Mouse (Mus musculus) midbrain, embryonic 11.5 days (tissue): ENCODE data around the gene Bspry. TPM values are rescaled to one million over a fixed set of nuclear protein-coding genes. Genes with fewer than 3 reads are reported as not detected.
A peak's percentile ranks its signal among the peaks of the same experiment; 100 is the strongest.

Experiments used
- ATAC-seq: fragments of 200-750 bp; cut with Nextera tagmentation; 2 replicates; pipeline ENCODE4 v1.8.0; 2017; ENCODE audit warnings: moderate TSS enrichment, moderate library complexity; ENCODE audit not compliant: low FRiP score
- DNase-seq: peaks from one replicate; pipeline ENCODE4 v3.0.0; 2015; ENCODE audit warnings: low spot score; ENCODE audit errors: missing footprints
- H3K27ac ChIP-seq: fragments of 300-500 bp; sonication (generic); 2 replicates; pipeline ENCODE4 v1.5.1; 2014; ENCODE audit warnings: low read depth, low read length
- H3K27me3 ChIP-seq: fragments of 300-500 bp; sonication (generic); 2 replicates; pipeline ENCODE4 v1.6.1; 2014; ENCODE audit warnings: mild to moderate bottlenecking, low read length, moderate library complexity, mixed read lengths; ENCODE audit not compliant: control insufficient read depth, insufficient read depth
- H3K36me3 ChIP-seq: fragments of 300-500 bp; sonication (generic); 2 replicates; pipeline ENCODE4 v1.6.1; 2014; ENCODE audit warnings: mild to moderate bottlenecking, low read length, moderate library complexity, mixed read lengths; ENCODE audit not compliant: control insufficient read depth, insufficient read depth
- H3K4me1 ChIP-seq: fragments of 300-500 bp; sonication (generic); 2 replicates; pipeline ENCODE4 v1.6.1; 2014; ENCODE audit warnings: low read length; ENCODE audit not compliant: control insufficient read depth, insufficient read depth
- H3K4me2 ChIP-seq: fragments of 300-500 bp; sonication (generic); 2 replicates; pipeline ENCODE4 v1.6.1; 2014; ENCODE audit warnings: mild to moderate bottlenecking, moderate library complexity
- H3K4me3 ChIP-seq: fragments of 300-500 bp; sonication (generic); 2 replicates; pipeline ENCODE4 v1.5.1; 2014; ENCODE audit warnings: low read depth, low read length
- H3K9ac ChIP-seq: fragments of 300-500 bp; sonication (generic); 2 replicates; pipeline ENCODE4 v1.6.1; 2014; ENCODE audit warnings: low read length
- H3K9me3 ChIP-seq: fragments of 300-500 bp; sonication (generic); 2 replicates; pipeline ENCODE4 v1.6.1; 2016; ENCODE audit warnings: low read length; ENCODE audit not compliant: control insufficient read depth
- WGBS: fragments of 180-500 bp; shearing (Covaris S2); extraction: QIAGEN DNeasy Blood & Tissue Kit; methylation state at CpG from one replicate; pipeline ENCODE4 v1.1.7; 2014; 5-methylcytosine and 5-hydroxymethylcytosine counted together
- polyA plus RNA-seq: library from polyadenylated mRNA; unstranded; fragments of >200 nt; fragmentation: Nextera tagmentation; extraction: Ambion mirVana; gene quantifications from 2 replicates; pipeline ENCODE4 v1.2.1, GENCODE M21; 2014

Bspry gene
- polyA plus RNA-seq: 0.46 and 0.66 TPM in 2 replicates

DNA sequence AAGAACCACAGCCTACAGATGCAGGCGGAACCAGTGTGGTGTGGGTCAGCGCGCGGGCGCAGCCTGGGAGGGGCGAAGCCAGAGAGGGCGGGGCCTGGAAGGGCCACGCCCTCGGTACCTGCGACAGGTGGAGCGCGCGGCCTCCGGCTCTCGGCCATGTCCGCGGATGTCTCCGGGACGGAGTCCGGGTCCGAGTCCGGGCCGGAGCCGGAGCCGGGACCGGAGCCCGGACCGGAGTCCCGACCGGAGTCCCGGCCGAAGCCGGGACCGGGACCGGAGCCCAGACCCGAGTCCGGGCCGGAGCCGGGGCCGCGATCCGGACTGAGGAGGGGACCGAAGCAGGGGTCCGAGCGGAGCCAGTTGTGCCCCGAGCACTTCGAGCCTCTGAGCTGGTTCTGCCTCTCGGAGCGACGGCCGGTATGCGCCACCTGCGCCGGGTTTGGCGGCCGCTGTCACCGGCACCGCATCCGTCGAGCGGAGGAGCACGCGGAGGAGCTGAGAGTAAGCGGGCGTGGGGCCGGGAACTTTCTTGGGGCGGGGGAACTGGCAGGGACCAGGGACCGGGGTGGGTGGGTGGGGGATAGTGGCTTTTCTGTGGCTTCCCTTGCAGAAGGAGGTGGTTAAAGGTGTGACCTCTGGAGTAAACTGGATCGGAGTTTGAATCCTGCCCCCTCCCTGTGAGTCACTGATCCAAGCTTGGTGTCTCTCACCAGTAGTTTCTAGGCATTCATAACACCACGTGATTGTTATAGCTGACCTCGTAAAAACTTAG is at the start of gene Bspry:
Gene Bspry, plus strand, starts transcription at position 117 of the 772 bp plus-strand sequence.
- peaks cover 11% of the 10 kb centered on the region for H3K27me3 ChIP-seq
- H3K4me1 ChIP-seq: 0 out of 2 replicates have a peak, but pooled peaks cover 3% of the 10 kb centered on the region
- no peak within 1 kb of the TSS for H3K27ac ChIP-seq
- peak; percentile 89 for DNase-seq
- H3K9me3 ChIP-seq: no peaks in the 10 kb centered on the region
- H3K9ac ChIP-seq: no peak within 1 kb of the TSS
- WGBS: 3% methylated on average over 66 of the region's 71 CpGs
- H3K4me2 ChIP-seq: peak within 1 kb of the TSS; percentile 62
- H3K36me3 ChIP-seq: no peaks in the 10 kb centered on the region
- peak within 1 kb of the TSS; percentile 37 for H3K4me3 ChIP-seq
- peak; percentile 76 for ATAC-seq

DNA sequence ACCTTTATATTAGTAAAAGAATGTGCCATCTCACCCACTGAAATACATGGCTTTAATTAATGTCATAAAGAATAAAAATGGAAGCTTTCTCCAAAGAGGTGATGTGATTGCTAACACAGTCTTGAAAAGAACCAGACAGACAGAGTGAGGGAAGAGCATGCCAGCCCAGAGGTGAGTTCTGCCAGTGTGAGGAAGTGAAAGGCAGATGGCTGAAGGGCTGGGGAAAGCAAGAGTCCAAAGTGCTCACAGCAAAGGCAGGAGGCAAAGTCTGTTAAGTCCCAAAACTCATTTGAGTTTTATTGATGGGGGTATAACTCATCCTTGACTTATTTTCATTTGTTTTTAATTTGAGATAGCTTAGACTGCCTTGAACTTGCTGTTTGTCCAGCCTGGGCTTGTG is 49.2 kb upstream of the Bspry start:
- Histone ChIP-seq H3K4me3 (no peak overlapping the region), H3K9me3 (no peaks in the 10 kb centered on the region), H3K4me1 (no peaks in the 10 kb centered on the region), H3K27ac (no peak overlapping the region), H3K36me3 (no peaks in the 10 kb centered on the region), H3K27me3 (no peaks in the 10 kb centered on the region), H3K4me2 (no peak overlapping the region), H3K9ac (no peak overlapping the region)
- DNase-seq (no peak), ATAC-seq (no peak)

DNA sequence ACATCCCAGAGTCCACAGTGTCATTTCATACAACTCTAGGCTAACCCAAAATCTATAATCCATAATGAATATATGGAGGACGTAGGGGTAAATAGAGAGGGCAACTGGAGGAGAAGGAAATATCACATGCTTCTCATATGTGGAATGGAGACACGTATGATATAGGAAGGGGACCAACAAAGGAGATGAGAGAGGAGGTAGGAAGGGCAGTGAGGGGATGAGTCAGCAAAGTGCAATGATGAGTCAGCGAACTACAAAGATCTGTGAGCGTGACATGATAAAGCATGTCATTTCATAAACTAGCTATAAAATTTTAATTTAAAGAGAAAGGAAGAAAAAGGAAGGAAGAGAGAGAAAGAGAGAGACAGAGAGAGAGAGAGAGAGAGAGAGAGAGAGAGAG is 48.3 kb upstream of the Bspry start:
- 86% methylated on average over 4 of the region's 4 CpGs for WGBS
- Histone ChIP-seq H3K9me3 (no peaks in the 10 kb centered on the region), H3K4me3 (no peak overlapping the region), H3K36me3 (no peaks in the 10 kb centered on the region), H3K27ac (no peak overlapping the region), H3K4me2 (no peak overlapping the region), H3K9ac (no peak overlapping the region), H3K4me1 (no peaks in the 10 kb centered on the region), H3K27me3 (no peaks in the 10 kb centered on the region)
- no peak for ATAC-seq
- DNase-seq: no peak

DNA sequence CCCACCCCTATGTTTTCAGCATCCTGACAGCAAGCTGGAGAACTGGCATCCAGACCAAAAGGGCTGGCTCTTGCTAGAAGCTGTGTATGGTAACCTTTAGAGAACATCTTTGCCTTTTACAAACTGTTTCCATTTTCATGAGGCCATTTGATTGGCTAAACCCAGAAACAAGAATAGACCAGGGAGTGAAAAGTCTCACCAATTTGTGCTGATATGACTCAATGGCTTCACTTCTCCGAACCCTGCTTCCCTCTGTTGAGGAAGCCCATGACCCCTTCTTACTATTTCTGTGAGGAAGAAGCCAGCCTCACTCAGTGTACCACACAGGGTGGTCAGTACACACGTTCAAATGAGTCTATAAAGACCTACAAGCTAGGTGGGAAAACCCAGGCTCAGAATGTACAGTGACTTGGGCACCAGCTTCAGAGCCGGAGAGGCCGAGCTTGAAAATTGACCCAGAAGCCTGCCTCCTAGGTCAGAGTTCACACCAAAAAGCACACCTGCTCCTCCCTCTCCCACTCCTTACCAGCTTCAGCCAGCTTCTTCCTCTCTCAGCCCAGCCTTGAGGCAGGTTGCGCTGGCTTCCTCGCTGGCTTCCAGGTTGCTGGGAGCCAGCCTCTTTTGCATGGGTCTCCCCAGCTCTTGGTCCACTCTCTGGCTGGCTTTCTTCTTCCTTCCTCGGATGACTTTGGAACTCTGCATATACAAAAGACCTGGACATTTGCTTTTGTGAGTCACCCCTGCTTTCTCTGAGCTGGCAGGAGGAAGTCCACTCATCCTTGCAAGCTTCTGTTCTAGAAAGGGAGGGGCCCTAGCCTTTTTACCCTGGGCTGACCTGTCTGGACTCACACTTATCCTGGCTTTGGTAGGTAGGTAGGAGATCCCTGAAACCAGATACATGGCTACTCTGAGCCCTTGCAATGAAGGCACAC is 45.6 kb upstream of the Bspry start:
- no peaks in the 10 kb centered on the region for H3K9me3 ChIP-seq
- ATAC-seq (no peak), DNase-seq (no peak)
- no peak overlapping the region for H3K27ac ChIP-seq
- H3K9ac ChIP-seq: no peak overlapping the region
- H3K27me3 ChIP-seq: no peaks in the 10 kb centered on the region
- 78% methylated on average over 7 of the region's 7 CpGs for WGBS
- H3K36me3 ChIP-seq: no peaks in the 10 kb centered on the region
- no peak overlapping the region for H3K4me3 ChIP-seq
- no peaks in the 10 kb centered on the region for H3K4me1 ChIP-seq
- H3K4me2 ChIP-seq: no peak overlapping the region

DNA sequence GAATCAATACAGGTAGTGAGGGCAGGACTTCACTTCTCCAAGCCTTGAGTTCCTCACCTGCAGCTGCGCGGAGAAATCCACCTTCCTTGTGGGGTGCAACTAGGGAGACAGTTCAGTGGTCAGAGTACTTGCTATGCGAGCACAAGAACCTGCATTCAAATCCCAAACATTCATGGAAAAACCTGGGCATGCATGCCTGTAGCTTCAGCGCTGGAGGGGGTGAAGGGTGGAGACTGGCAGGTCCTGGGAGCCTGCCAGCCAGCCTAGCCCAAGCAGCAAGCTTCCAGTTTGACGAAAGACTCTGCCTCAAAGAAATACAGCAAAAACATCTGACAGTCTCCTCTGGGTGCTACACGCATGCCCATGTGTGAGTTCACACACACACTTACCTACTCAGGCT is 44.8 kb upstream of the Bspry start, which contains the start of gene Rnf183:
Gene Rnf183, minus strand, starts transcription at position 172 of the 400 bp plus-strand sequence.
- no peaks in the 10 kb centered on the region for H3K9me3 ChIP-seq
- no peak for DNase-seq

DNA sequence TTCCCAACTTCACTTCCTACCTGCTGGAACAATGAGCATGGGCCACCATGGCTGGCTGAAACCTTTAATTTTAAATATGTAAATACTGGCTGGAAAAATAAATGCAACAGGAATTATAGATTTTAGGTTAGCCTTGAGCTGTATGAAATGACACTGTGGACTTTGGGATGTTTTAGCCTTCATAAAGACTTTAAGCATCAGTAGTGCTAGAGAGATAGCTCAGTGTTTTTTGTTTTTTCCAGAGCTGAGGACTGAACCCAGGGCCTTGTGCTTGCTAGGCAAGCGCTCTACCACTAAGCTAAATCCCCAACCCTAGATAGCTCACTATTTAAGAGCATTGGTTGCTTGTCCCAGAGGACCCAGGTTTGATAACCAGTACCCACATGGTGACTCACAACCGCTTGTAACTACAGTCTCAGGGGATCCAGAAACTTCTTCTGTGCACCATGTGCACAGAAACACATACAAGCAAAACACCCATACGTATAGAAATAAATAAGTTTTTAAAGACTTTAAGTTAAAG is 42.5 kb upstream of the Bspry start:
- ATAC-seq (no peak), DNase-seq (no peak)
- H3K36me3 ChIP-seq: no peaks in the 10 kb centered on the region
- WGBS: 86% methylated on average over 3 of the region's 3 CpGs
- H3K4me2 ChIP-seq: no peak overlapping the region
- H3K4me3 ChIP-seq: no peak overlapping the region
- no peaks in the 10 kb centered on the region for H3K4me1 ChIP-seq
- no peaks in the 10 kb centered on the region for H3K9me3 ChIP-seq
- no peaks in the 10 kb centered on the region for H3K27me3 ChIP-seq
- H3K9ac ChIP-seq: no peak overlapping the region
- no peak overlapping the region for H3K27ac ChIP-seq

More for the DNA sequence above, 44.8 kb upstream of the Bspry start, which contains the start of gene Rnf183:
- H3K4me3 ChIP-seq: no peak within 1 kb of the TSS
- H3K9ac ChIP-seq: no peak within 1 kb of the TSS
- H3K27me3 ChIP-seq: no peaks in the 10 kb centered on the region
- no peak within 1 kb of the TSS for H3K4me2 ChIP-seq
- no peaks in the 10 kb centered on the region for H3K4me1 ChIP-seq
- H3K36me3 ChIP-seq: no peaks in the 10 kb centered on the region
- no peak within 1 kb of the TSS for H3K27ac ChIP-seq
- ATAC-seq: no peak
- WGBS: 86% methylated on average over 6 of the region's 6 CpGs

DNA sequence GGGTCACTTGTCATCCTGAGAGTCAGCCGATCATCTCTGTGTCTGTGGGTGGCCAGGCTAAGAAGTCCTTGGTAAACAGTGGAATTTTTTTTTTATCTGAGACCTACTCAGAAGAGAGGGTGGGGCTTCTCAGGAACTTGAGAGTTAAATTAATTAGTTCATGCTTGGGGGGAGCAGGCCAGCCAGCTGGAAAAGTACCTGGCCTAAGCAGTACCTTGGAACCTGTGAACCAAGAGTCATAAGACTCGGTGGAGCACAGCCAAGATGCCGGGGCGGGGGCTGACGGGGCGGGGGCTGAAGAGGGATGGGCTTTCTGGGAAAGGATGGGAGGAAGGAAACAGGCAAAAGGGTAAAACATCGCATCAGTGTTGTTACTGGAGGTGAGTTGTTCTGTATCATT is 42.0 kb upstream of the Bspry start:
- no peaks in the 10 kb centered on the region for H3K9me3 ChIP-seq
- no peak overlapping the region for H3K9ac ChIP-seq
- H3K27ac ChIP-seq: no peak overlapping the region
- DNase-seq (no peak), ATAC-seq (no peak)
- no peak overlapping the region for H3K4me3 ChIP-seq
- no peak overlapping the region for H3K4me2 ChIP-seq
- no peaks in the 10 kb centered on the region for H3K4me1 ChIP-seq
- no peaks in the 10 kb centered on the region for H3K36me3 ChIP-seq
- H3K27me3 ChIP-seq: no peaks in the 10 kb centered on the region
- WGBS: 84% methylated on average over 7 of the region's 7 CpGs

DNA sequence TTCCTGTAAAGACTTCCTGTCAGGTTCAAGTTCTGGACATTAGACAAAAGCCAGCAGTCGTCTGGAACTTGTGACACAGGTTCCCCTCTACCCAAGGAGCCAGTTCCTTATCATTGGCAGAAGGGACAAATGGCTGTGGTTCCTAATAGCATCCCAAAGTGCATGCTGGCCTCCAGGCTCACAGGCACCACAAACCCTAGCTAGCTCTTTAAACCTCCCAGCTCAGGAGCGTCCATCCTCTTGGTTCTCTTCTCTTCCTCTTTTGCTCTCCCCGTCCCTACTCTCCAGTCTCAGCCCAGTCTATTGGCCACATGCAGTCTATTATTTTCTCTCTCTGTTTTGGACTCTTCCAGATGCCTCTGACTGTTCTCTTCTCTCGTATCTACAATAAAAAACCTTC is 40.1 kb upstream of the Bspry start:
- WGBS: 65% methylated on average over 4 of the region's 4 CpGs
- ATAC-seq: no peak
- H3K9me3 ChIP-seq: no peaks in the 10 kb centered on the region
- no peaks in the 10 kb centered on the region for H3K36me3 ChIP-seq
- no peak overlapping the region for H3K27ac ChIP-seq
- H3K4me3 ChIP-seq: no peak overlapping the region
- no peak overlapping the region for H3K4me2 ChIP-seq
- H3K9ac ChIP-seq: no peak overlapping the region
- DNase-seq: no peak
- H3K27me3 ChIP-seq: no peaks in the 10 kb centered on the region
- H3K4me1 ChIP-seq: no peaks in the 10 kb centered on the region

DNA sequence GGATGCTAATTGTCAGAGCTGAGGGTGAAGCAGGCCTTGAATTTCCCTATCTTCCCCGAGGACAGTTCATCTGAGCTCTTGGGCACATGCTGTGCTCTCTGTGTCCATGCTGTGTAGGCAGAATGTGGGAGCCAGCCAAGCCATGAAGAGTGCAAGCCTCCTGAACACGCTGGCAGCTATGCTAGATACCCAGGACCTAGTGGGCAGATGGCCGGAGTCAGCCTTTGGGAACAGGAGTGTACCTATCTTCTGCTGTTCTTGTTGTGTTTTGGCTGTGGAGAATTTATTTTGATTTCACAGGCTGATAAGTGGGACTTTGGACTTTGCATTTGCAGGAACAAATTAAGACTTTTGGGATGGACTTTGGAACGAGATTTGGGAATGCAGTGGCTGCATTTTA is 39.3 kb upstream of the Bspry start:
- H3K36me3 ChIP-seq: no peaks in the 10 kb centered on the region
- no peak for DNase-seq
- no peak overlapping the region for H3K9ac ChIP-seq
- no peaks in the 10 kb centered on the region for H3K4me1 ChIP-seq
- H3K4me2 ChIP-seq: no peak overlapping the region
- H3K4me3 ChIP-seq: no peak overlapping the region
- H3K27me3 ChIP-seq: no peaks in the 10 kb centered on the region
- H3K27ac ChIP-seq: no peak overlapping the region
- no peaks in the 10 kb centered on the region for H3K9me3 ChIP-seq
- 75% methylated on average over 4 of the region's 4 CpGs for WGBS
- no peak for ATAC-seq
